Mouse (Mus musculus) mesoderm, embryonic 11.5 days (tissue): ENCODE measurements around the gene Vmn1r36.
"Not testable (repeated sequence)": the region's sequence is repeated elsewhere in the genome, so short reads cannot be mapped to it uniquely, and the experiment has no call there.

ENCODE experiments used
- DNase-seq: peaks from one replicate; pipeline ENCODE4 v3.0.0-alpha.2; 2012; ENCODE audit warnings: low read depth, low spot score

Gene Vmn1r36

DNA sequence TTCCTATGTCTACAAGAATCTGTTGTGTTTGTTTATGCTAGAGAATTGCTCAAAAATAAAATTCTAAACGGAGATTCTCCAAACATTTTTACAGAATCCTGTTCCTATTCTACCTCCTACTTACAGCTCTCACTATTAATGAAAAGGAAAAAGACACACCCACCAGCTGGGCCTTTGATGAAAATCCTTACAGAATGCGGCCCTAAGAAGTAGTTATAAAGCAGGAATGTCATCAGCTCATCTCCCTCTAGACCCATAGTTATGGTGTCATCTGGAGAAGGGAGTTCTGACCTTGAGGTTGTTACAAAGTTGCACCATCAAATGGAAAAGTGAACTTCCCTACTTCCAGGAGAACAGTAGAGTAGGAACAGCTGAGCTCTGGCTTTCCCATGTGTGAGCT lies at the start of gene Vmn1r36:
Gene Vmn1r36, minus strand, starts transcription at position 101 of the 400 bp plus-strand sequence.
- DNase-seq, result not testable (repeated sequence)

DNA sequence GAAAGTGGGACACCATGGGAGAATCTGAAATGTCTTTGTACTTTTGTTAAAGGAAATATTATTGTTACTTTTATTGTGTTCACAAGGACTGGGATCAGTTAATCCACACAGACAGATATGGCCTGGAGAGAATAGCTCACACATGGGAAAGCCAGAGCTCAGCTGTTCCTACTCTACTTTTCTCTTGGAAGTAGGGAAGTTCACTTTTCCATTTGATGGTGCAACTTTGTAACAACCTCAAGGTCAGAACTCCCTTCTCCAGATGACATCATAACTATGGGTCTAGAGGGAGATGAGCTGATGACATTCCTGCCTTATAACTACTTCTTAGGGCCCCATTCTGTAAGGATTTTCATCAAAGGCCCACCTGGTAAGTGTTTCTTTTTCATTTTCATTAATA lies 10.1 kb upstream of the Vmn1r36 start, which contains the start of gene Vmn1r37:
Gene Vmn1r37, plus strand, starts transcription at position 301 of the 400 bp plus-strand sequence.
- DNase-seq, result not testable (repeated sequence)

DNA sequence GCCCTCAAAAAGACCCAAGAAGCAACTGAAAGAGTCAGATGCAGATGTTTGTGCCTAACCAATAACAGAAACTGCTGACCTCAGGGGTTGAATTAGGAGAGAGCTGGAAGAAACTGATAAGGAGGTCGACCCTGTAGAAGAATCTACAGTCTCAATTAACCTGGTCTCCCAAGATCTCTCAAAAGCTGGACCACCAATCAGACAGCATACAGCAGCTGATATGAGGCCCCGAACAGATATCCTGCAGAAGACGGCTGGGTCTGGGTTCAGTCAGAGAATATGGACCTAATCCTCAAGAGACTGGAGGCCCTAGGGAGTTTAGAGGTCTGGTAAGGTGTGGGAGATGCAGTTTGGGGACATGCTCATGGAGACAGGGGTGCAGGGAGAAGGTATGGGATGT lies 5.1 kb downstream of the Vmn1r36 start:
- DNase-seq, result no peak

DNA sequence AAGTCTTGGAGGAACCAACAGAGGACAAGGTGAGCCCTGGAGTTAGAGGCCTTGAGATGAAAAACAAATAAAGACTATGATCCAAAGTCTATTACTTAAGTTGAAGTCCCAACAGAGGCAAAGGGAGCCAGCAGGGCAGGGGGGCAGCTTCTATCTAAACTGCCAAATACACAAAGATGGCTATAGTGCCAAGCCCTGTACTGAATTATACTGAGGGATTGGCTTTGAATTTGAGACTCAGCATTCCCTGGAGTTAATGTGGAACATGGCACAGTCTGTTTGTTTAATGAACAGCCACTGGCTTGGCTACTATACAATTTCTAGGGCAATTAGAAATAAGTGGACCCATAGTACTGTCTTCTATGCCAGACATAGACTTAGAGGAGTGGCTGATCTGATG lies 10.1 kb downstream of the Vmn1r36 start:
- no peak for DNase-seq

DNA sequence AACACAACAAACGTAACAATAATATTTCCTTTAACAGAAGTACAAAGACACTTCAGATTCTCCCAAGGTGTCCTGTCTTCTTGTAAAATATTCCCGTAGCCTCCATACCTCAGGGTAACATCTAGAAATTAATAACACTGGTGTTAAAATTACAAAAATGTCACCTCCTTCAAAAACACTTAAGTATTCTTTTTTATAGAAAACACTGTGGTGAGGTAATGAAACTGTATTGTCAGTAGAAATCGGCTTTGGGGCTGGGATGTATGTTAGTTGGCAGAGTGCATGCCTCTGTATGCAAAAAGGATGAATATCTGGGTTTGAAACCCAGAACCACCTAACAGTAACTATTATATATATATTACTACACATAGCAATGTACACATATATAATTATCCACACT lies 33.2 kb downstream of the Vmn1r36 start, which contains the start of gene Vmn1r35:
Gene Vmn1r35, minus strand, starts transcription at position 101 of the 400 bp plus-strand sequence.
- no peak for DNase-seq
